Mouse (Mus musculus): ENCODE data around the gene Sec14l1. TPM values are rescaled to one million over a fixed set of nuclear protein-coding genes. Genes with fewer than 3 reads are reported as not detected.

The Sec14l1 gene
- polyA plus RNA-seq, 1 experiment from 2014 or later = 87.6 TPM

- Histone ChIP-seq H3K27ac (no peak overlapping the region), H3K27me3 (ENCODE audit: insufficient read depth, low read length) (no peaks in the 10 kb centered on the region), H3K9ac (ENCODE audit: low read depth, low read length) (no peak overlapping the region), H3K36me3 (ENCODE audit: insufficient read depth, low read length) (no peaks in the 10 kb centered on the region), H3K4me2 (ENCODE audit: low read length) (no peak overlapping the region), H3K4me1 (replicated peaks; ENCODE audit: insufficient read depth, low read length) (peaks cover 8% of the 10 kb centered on the region; the same call in 1 of the 2 replicates), H3K4me3 (replicated peaks; ENCODE audit: low read depth, low read length) (no peak overlapping the region), H3K9me3 (replicated peaks; ENCODE audit: low read length) (no peaks in the 10 kb centered on the region)
- DNase-seq (ENCODE audit: low spot score) = no peak
- no peak for TF ChIP-seq CTCF (IDR thresholded peaks at IDR 0.05; ENCODE audit: low read depth)
- 75% methylated on average over 10 of the region's 10 CpGs for WGBS
- ATAC-seq (replicated peaks; ENCODE audit: low FRiP score, low read depth) = no peak
Observed at GRCm38 (mm10) chr11:117086215-117086614, 28.8 kb upstream of the Sec14l1 start.

DNA sequence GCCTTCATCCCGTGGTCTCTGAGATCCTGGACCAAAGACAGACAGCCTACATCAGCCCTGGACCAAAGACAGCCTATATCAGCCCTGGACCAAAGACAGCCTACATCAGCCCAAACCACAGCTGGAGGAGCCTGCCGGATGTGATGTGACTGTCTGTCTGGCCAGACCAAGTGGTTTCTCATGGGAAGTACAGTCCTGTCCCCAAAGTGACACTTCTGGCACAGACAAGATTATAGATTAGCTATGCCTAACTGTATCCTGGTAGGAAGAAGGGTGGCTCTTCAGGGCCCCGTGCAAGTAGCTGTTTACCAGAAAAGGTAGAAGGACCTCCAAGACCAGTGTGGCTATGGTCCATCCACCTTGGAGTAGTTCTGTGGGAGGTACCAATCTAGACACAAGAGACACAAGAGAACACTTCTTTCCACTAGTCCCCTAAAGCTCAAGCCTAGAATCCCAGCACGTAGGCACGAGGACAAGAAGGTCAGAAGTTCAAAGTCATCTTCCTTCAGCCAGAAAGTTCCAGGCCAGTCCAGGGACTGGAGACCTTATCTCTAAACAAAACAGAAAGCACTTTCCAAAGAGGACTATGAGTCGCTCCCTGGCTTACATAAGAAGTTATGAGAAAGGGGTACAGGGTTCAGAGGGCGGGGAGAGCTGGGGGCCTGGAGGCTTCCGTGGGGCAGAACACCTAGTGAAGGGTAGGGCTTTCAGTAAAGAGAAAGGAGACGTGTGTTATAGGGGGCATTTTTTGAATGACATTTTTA, 27.8 kb upstream of the Sec14l1 start:
- Histone ChIP-seq H3K9me3 (replicated peaks; ENCODE audit: low read length) (no peaks in the 10 kb centered on the region), H3K9ac (ENCODE audit: low read depth, low read length) (no peak overlapping the region), H3K4me2 (ENCODE audit: low read length) (no peak overlapping the region), H3K4me1 (replicated peaks; ENCODE audit: insufficient read depth, low read length) (peaks cover 7% of the 10 kb centered on the region; the same call in 1 of the 2 replicates), H3K36me3 (ENCODE audit: insufficient read depth, low read length) (no peaks in the 10 kb centered on the region), H3K27me3 (ENCODE audit: insufficient read depth, low read length) (no peaks in the 10 kb centered on the region), H3K4me3 (replicated peaks; ENCODE audit: low read depth, low read length) (no peak overlapping the region), H3K27ac (no peak overlapping the region)
- DNase-seq (ENCODE audit: low spot score) (no peak), ATAC-seq (replicated peaks; ENCODE audit: low FRiP score, low read depth) (no peak)
- no peak for TF ChIP-seq CTCF (IDR thresholded peaks at IDR 0.05; ENCODE audit: low read depth)
- WGBS = 65% methylated on average over 9 of the region's 9 CpGs

DNA sequence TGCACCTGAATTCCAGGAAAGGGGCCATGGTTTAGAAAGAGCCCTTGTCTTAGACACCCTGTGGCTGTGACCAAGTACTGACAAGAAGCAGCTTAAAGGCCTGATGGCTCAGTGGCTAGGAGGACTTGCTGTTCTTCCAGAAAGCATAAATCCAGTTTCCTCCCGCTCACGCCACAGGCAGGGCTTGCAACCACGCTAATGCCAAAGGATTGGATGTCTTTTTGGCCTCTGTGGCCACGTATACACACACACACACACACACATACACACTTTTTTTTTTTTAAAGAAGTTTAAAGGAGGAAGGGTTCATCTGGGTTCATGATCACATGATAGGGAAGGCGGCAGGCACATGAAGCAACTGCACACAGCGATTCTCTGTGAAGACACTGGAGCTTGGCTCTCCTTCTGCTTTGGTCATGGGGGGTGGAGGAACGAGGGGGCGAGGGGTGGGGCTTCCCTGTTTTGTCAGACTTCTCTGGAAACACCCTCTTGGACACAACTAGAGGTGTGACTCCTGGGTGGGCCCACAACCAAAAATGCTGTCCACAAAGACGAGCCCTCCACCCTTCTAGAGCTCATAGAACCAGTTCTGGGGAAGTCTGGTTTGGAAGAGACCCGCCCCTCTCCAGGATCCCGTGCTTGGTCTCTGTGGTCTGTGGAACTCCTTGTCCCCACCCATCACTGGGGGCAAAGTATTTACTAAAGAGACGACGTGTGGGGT, 26.5 kb upstream of the Sec14l1 start:
- no peak for ATAC-seq (replicated peaks; ENCODE audit: low FRiP score, low read depth)

GRCm38 (mm10) chr11:117089673-117090419, 25.1 kb upstream of the Sec14l1 start:
- H3K9ac ChIP-seq (ENCODE audit: low read depth, low read length) = no peak overlapping the region
- WGBS = 78% methylated on average over 9 of the region's 9 CpGs
- no peaks in the 10 kb centered on the region for H3K27me3 ChIP-seq (ENCODE audit: insufficient read depth, low read length)
- peaks cover 11% of the 10 kb centered on the region for H3K4me1 ChIP-seq (replicated peaks; ENCODE audit: insufficient read depth, low read length)
- H3K27ac ChIP-seq = no peak overlapping the region
- H3K4me2 ChIP-seq (ENCODE audit: low read length) = no peak overlapping the region
- ATAC-seq (replicated peaks; ENCODE audit: low FRiP score, low read depth) (no peak), DNase-seq (ENCODE audit: low spot score) (no peak)
- no peaks in the 10 kb centered on the region for H3K9me3 ChIP-seq (replicated peaks; ENCODE audit: low read length)
- H3K36me3 ChIP-seq (ENCODE audit: insufficient read depth, low read length) = no peaks in the 10 kb centered on the region
- no peak for TF ChIP-seq CTCF (IDR thresholded peaks at IDR 0.05; ENCODE audit: low read depth)
- H3K4me3 ChIP-seq (replicated peaks; ENCODE audit: low read depth, low read length) = no peak overlapping the region

More for the DNA sequence above, 26.5 kb upstream of the Sec14l1 start:
- Histone ChIP-seq H3K4me3 (replicated peaks; ENCODE audit: low read depth, low read length) (no peak overlapping the region), H3K9me3 (replicated peaks; ENCODE audit: low read length) (no peaks in the 10 kb centered on the region), H3K9ac (ENCODE audit: low read depth, low read length) (no peak overlapping the region), H3K4me2 (ENCODE audit: low read length) (no peak overlapping the region), H3K4me1 (replicated peaks; ENCODE audit: insufficient read depth, low read length) (peaks cover 11% of the 10 kb centered on the region), H3K27ac (0 out of 2 replicates have a peak overlapping the region, but pooled peaks have one; percentile 16), H3K27me3 (ENCODE audit: insufficient read depth, low read length) (no peaks in the 10 kb centered on the region), H3K36me3 (ENCODE audit: insufficient read depth, low read length) (no peaks in the 10 kb centered on the region)
- 62% methylated on average over 13 of the region's 13 CpGs for WGBS
- no peak for DNase-seq (ENCODE audit: low spot score)
- TF ChIP-seq CTCF (IDR thresholded peaks at IDR 0.05; ENCODE audit: low read depth) = no peak

- Histone ChIP-seq H3K4me2 (ENCODE audit: low read length) (peak overlapping the region; percentile 38), H3K27ac (peak overlapping the region; percentile 77), H3K9me3 (replicated peaks; ENCODE audit: low read length) (no peaks in the 10 kb centered on the region), H3K4me1 (replicated peaks; ENCODE audit: insufficient read depth, low read length) (peaks cover 11% of the 10 kb centered on the region), H3K9ac (ENCODE audit: low read depth, low read length) (0 out of 2 replicates have a peak overlapping the region, but pooled peaks have one; percentile 2), H3K27me3 (ENCODE audit: insufficient read depth, low read length) (no peaks in the 10 kb centered on the region), H3K4me3 (replicated peaks; ENCODE audit: low read depth, low read length) (no peak overlapping the region), H3K36me3 (ENCODE audit: insufficient read depth, low read length) (no peaks in the 10 kb centered on the region)
- no peak for TF ChIP-seq CTCF (IDR thresholded peaks at IDR 0.05; ENCODE audit: low read depth)
- ATAC-seq (replicated peaks; ENCODE audit: low FRiP score, low read depth) = no peak
- peak; percentile 67 for DNase-seq (ENCODE audit: low spot score)
- 21% methylated on average over 4 of the region's 4 CpGs for WGBS
Observed at GRCm38 (mm10) chr11:117091406-117091805, 23.6 kb upstream of the Sec14l1 start.

- ATAC-seq (replicated peaks; ENCODE audit: low FRiP score, low read depth) = peak; percentile 89
- 4% methylated on average over 22 of the region's 22 CpGs for WGBS
- Histone ChIP-seq H3K4me2 (ENCODE audit: low read length) (peak overlapping the region; percentile 38), H3K36me3 (ENCODE audit: insufficient read depth, low read length) (no peaks in the 10 kb centered on the region), H3K4me1 (replicated peaks; ENCODE audit: insufficient read depth, low read length) (peaks cover 11% of the 10 kb centered on the region), H3K9me3 (replicated peaks; ENCODE audit: low read length) (no peaks in the 10 kb centered on the region), H3K27me3 (ENCODE audit: insufficient read depth, low read length) (no peaks in the 10 kb centered on the region), H3K4me3 (replicated peaks; ENCODE audit: low read depth, low read length) (no peak overlapping the region), H3K27ac (peak overlapping the region; percentile 77), H3K9ac (ENCODE audit: low read depth, low read length) (0 out of 2 replicates have a peak overlapping the region, but pooled peaks have one; percentile 2)
- DNase-seq (ENCODE audit: low spot score) = peak; percentile 92
- no peak for TF ChIP-seq CTCF (IDR thresholded peaks at IDR 0.05; ENCODE audit: low read depth)
Observed at GRCm38 (mm10) chr11:117091845-117092244, 23.1 kb upstream of the Sec14l1 start.

All from kidney, postnatal 0 days (tissue).